Mouse (Mus musculus) embryo, embryonic 10.5 days (tissue): ENCODE measurements around the gene Cox7a1.
A peak's percentile ranks its signal among the peaks of the same experiment; 100 is the strongest.
"Not testable (repeated sequence)": the region's sequence is repeated elsewhere in the genome, so short reads cannot be mapped to it uniquely, and the experiment has no call there.

Experiments
- DNase-seq: peaks from one replicate; pipeline ENCODE4 v3.0.0-alpha.2; 2015; ENCODE audit warnings: low spot score

Cox7a1 gene

GRCm38 (mm10) chr7:30193013-30193412, 9.1 kb downstream of the Cox7a1 start:
- peak; percentile 49 for DNase-seq

- DNase-seq = peak; percentile 87
Observed at GRCm38 (mm10) chr7:30193581-30194100, 9.7 kb downstream of the Cox7a1 start.

GRCm38 (mm10) chr7:30194101-30194831, 10.3 kb downstream of the Cox7a1 start:
- peak; percentile 60 for DNase-seq

GRCm38 (mm10) chr7:30194884-30195283, 10.9 kb downstream of the Cox7a1 start:
- DNase-seq = peak; percentile 97

- no peak for DNase-seq
Observed at GRCm38 (mm10) chr7:30195461-30195860, 11.5 kb downstream of the Cox7a1 start.

- DNase-seq = no peak
Observed at GRCm38 (mm10) chr7:30196171-30196570, 12.2 kb downstream of the Cox7a1 start.

GRCm38 (mm10) chr7:30197592-30198129, 13.7 kb downstream of the Cox7a1 start:
- DNase-seq = no peak

- peak; percentile 93 for DNase-seq
Observed at GRCm38 (mm10) chr7:30198481-30198971, 14.6 kb downstream of the Cox7a1 start, which contains the start of gene Capns1. Gene Capns1, minus strand, starts transcription at chr7:30198811.

GRCm38 (mm10) chr7:30199498-30200139, 15.7 kb downstream of the Cox7a1 start:
- no peak for DNase-seq

- no peak for DNase-seq
Observed at GRCm38 (mm10) chr7:30200200-30200599, 16.3 kb downstream of the Cox7a1 start.

- DNase-seq = not testable (repeated sequence)
Observed at GRCm38 (mm10) chr7:30200661-30201060, 16.7 kb downstream of the Cox7a1 start.

- no peak for DNase-seq
Observed at GRCm38 (mm10) chr7:30202895-30203690, 19.1 kb downstream of the Cox7a1 start.

GRCm38 (mm10) chr7:30204380-30204779, 20.4 kb downstream of the Cox7a1 start:
- DNase-seq = no peak

- DNase-seq = peak; percentile 83
Observed at GRCm38 (mm10) chr7:30205383-30205782, 21.4 kb downstream of the Cox7a1 start.

GRCm38 (mm10) chr7:30206364-30206763, 22.4 kb downstream of the Cox7a1 start:
- not testable (repeated sequence) for DNase-seq

- DNase-seq = no peak
Observed at GRCm38 (mm10) chr7:30211025-30211424, 27.1 kb downstream of the Cox7a1 start.

- no peak for DNase-seq
Observed at GRCm38 (mm10) chr7:30213881-30214280, 29.9 kb downstream of the Cox7a1 start.

GRCm38 (mm10) chr7:30215875-30216274, 31.9 kb downstream of the Cox7a1 start:
- no peak for DNase-seq

- DNase-seq = peak; percentile 95
Observed at GRCm38 (mm10) chr7:30216723-30217151, 32.8 kb downstream of the Cox7a1 start.

- no peak for DNase-seq
Observed at GRCm38 (mm10) chr7:30217277-30217676, 33.3 kb downstream of the Cox7a1 start.

GRCm38 (mm10) chr7:30219293-30220007, 35.5 kb downstream of the Cox7a1 start:
- peak; percentile 79 for DNase-seq
